Mouse (Mus musculus) heart, adult 2 months (tissue): ENCODE measurements around the gene Ift122. TPM values are rescaled to one million over a fixed set of nuclear protein-coding genes. Genes with fewer than 3 reads are reported as not detected.

Source experiments
- DNase-seq, 2 experiments: peaks; one replicate each; pipeline ENCODE4 v3.0.0; 2021
- H3K27ac ChIP-seq: fragments of 200-600 bp; 2 replicates; pipeline ENCODE4 v1.8.1; 2022
- H3K27me3 ChIP-seq: fragments of 200-500 bp; 2 replicates; pipeline ENCODE4 v1.6.1; 2012; ENCODE audit warnings: mild to moderate bottlenecking, low read length, inconsistent platforms, mixed read lengths; ENCODE audit not compliant: control insufficient read depth, insufficient read depth
- H3K36me3 ChIP-seq: fragments of 200-500 bp; 2 replicates; pipeline ENCODE4 v1.6.1; 2012; ENCODE audit warnings: low read length, inconsistent platforms; ENCODE audit not compliant: control insufficient read depth, insufficient read depth
- H3K4me1 ChIP-seq: fragments of 200-500 bp; 2 replicates; pipeline ENCODE4 v1.6.1; 2011; ENCODE audit warnings: low read length; ENCODE audit not compliant: control insufficient read depth, insufficient read depth
- H3K4me3 ChIP-seq: fragments of 200-600 bp; 2 replicates; pipeline ENCODE4 v1.8.1; 2022
- H3K79me2 ChIP-seq: fragments of 200-500 bp; replicated peaks from 2 replicates; pipeline ENCODE4 v1.6.1; 2012; ENCODE audit warnings: mild to moderate bottlenecking, inconsistent platforms, low read length, moderate library complexity, mixed read lengths; ENCODE audit not compliant: control insufficient read depth, insufficient read depth
- H3K9ac ChIP-seq: fragments of 200-500 bp; 2 replicates; pipeline ENCODE4 v1.6.1; 2012; ENCODE audit warnings: low read depth, mild to moderate bottlenecking, control low read depth, inconsistent platforms, low read length, mixed read lengths
- CTCF ChIP-seq: fragments of 200-600 bp; IDR thresholded peaks from 2 replicates; pipeline ENCODE4 v1.8.1; 2022; ENCODE audit warnings: antibody characterized with exemption, mild to moderate bottlenecking, moderate library complexity
- EP300 ChIP-seq: fragments of 200-500 bp; IDR thresholded peaks from 2 replicates; pipeline ENCODE4 v1.6.1; 2011; ENCODE audit warnings: low read depth, low read length, control low read depth; ENCODE audit not compliant: insufficient read depth
- POLR2A ChIP-seq: fragments of 200-500 bp; IDR thresholded peaks from 2 replicates; pipeline ENCODE4 v1.6.1; 2011; ENCODE audit warnings: mild to moderate bottlenecking, low read depth, low read length, control low read depth; ENCODE audit not compliant: insufficient read depth
- WGBS: fragments of 180-500 bp; shearing (Covaris S2); methylation state at CpG from one replicate; pipeline ENCODE4 v1.1.7; 2018; 5-methylcytosine and 5-hydroxymethylcytosine counted together
- intact Hi-C: fragments of 180-260 bp; cut with DNase I; formaldehyde crosslinking; loops from one replicate; pipeline ENCODE4 v1.15.1; 2025
- polyA plus RNA-seq: library from polyadenylated mRNA; depleted of rRNA; stranded (reverse); fragments of >200 nt; gene quantifications from 2 replicates; pipeline ENCODE4 v1.2.3, GENCODE M21; 2012
- total RNA-seq, 2 experiments: library from RNA; stranded (reverse); gene quantifications; 2 replicates each; pipeline ENCODE4 v1.2.3; 2021

Gene Ift122
- total and polyA plus RNA-seq, 3 experiments = 6.6 to 12.8 (median 7.3) TPM

DNA sequence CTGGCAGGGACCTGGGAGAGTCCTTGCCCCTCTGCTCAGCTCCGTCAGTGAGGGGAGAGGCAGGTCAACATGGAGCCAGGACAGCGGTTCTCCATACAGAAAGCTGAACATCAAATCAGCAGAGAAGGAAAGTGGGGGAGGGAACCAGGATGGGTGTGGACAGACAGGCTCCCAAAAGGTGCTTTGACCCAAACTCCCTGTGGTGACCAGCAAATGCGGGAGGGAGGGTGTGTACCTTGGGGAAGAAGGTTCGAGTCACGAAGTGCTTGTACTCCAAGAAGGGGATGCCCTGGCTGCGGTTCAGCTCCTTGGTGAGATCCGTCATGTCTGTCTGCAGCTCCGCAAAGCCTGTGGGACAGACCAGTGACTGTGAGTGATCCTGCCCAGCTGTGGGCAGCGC is 110.4 kb downstream of the Ift122 start:
- Histone ChIP-seq H3K4me3 (no peak overlapping the region), H3K27me3 (no peaks in the 10 kb centered on the region), H3K36me3 (peaks cover 12% of the 10 kb centered on the region), H3K4me1 (peaks cover 33% of the 10 kb centered on the region), H3K27ac (peak overlapping the region; percentile 78), H3K79me2 (no peaks in the 10 kb centered on the region), H3K9ac (no peak overlapping the region)
- WGBS = 57% methylated on average over 9 of the region's 9 CpGs
- peak in 1 of 2 experiments; percentile 50 for DNase-seq
- TF ChIP-seq POLR2A (no peak), CTCF (no peak), EP300 (no peak)
- intact Hi-C loops = loop anchor here (2.0 to 5.0 kb wide), 2 partner anchors 41 to 61 kb away; no protein-coding TSS in a partner anchor

DNA sequence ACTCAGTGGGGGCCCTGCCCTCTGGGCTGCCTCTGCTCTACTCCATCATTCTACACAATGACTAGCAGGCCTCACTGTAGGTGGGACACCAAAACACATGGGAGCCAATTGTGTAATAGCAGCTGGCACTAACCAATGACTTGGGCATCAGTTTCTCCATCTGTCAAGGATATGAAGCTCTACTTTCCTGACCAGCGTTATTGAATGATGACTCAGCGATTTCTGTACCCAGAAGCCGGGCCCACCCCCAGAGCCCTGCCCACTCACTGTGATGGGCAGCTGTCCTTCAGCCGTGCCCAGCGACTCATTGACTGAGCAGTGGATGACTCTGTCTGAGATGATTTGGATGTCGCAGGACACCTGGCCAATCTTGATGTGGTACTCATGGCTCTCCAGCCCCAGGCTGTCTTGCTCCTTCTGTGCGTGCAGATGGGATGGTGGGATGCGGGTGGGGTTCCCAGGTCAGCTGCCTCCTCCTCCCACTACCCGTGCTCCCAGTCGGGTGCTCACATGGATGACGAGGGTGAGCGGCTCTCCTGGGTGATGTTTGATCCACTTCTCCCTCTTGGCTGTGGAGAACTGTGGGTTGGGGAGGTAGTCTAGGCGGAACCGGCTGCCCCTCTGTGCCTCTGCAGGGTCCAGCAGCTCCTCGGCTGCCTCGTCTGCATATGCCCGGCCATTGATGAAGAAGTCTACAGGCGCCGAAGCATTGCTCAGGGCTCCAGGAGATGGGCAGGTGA is 113.1 kb downstream of the Ift122 start:
- DNase-seq = no peak
- intact Hi-C loops = no loop called here
- no peak for TF ChIP-seq EP300
- no peak for TF ChIP-seq CTCF
- TF ChIP-seq POLR2A = no peak
- Histone ChIP-seq H3K4me1 (peaks cover 20% of the 10 kb centered on the region), H3K9ac (no peak overlapping the region), H3K79me2 (no peaks in the 10 kb centered on the region), H3K4me3 (no peak overlapping the region), H3K27ac (no peak overlapping the region), H3K36me3 (peaks cover 7% of the 10 kb centered on the region), H3K27me3 (no peaks in the 10 kb centered on the region)
- 84% methylated on average over 19 of the region's 19 CpGs for WGBS

DNA sequence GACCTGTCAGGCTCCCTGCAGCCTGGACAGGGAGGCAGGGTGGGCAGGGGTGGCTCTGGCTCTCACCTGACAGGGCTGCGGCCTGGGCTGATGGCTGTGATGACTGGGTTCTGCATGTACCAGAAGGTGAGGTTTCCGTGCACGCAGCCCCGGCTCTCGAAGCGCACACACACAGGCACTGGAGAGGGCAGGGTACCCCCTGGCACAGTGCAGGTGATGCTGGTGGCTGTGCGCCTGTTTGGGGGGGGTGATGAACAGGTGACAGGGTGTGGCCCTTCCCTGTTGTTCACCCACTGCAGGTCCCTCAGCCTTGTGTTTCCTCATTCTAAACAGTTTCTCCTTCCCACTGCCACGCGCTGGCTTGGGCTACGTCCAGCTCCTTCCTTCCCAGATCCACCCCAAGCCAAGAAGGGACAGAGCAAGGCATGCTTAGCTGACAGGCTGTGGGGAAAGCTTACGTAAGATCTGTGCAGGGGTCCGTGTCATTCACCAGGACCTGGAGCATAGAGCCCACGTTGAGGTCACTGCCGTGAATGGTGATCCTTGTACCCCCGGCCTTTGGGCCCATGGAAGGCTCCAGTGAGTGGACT is 114.1 kb downstream of the Ift122 start:
- peaks cover 16% of the 10 kb centered on the region for H3K4me1 ChIP-seq
- no peaks in the 10 kb centered on the region for H3K27me3 ChIP-seq
- no peaks in the 10 kb centered on the region for H3K79me2 ChIP-seq
- peak in 1 of 2 experiments; percentile 40 for DNase-seq
- intact Hi-C loops = no loop called here
- TF ChIP-seq POLR2A = no peak
- TF ChIP-seq EP300 = no peak
- no peak for TF ChIP-seq CTCF
- H3K27ac ChIP-seq = peak overlapping the region; percentile 36; the same call in 1 of the 2 replicates
- H3K36me3 ChIP-seq = peaks cover 3% of the 10 kb centered on the region; the same call in 1 of the 2 replicates
- no peak overlapping the region for H3K9ac ChIP-seq
- 73% methylated on average over 15 of the region's 15 CpGs for WGBS
- no peak overlapping the region for H3K4me3 ChIP-seq

DNA sequence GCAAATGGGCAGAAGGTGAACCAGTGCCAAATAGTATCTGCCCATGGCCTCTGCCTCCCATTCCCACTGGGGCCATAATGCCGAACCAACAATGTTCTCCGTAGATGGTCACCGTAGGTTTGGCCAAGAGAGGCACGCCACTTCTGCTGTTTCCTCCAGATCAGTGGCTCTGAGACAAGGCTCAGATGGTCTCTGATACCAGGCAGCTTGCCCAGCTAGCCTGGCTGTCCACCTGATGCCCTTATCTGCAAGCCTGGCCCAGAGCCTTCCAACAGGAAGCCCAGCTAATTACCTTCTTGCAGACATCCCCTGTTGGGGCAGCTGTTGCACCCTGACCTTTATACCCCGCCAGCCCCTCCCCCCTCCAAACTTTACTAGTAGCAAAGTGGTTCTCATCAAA is 114.8 kb downstream of the Ift122 start:
- intact Hi-C loops = no loop called here
- peak overlapping the region; percentile 36; the same call in 1 of the 2 replicates for H3K27ac ChIP-seq
- no peak for DNase-seq
- H3K27me3 ChIP-seq = no peaks in the 10 kb centered on the region
- H3K4me1 ChIP-seq = peaks cover 17% of the 10 kb centered on the region
- TF ChIP-seq POLR2A = no peak
- TF ChIP-seq EP300 = no peak
- TF ChIP-seq CTCF = no peak
- H3K79me2 ChIP-seq = no peaks in the 10 kb centered on the region
- no peak overlapping the region for H3K9ac ChIP-seq
- H3K4me3 ChIP-seq = no peak overlapping the region
- H3K36me3 ChIP-seq = peaks cover 7% of the 10 kb centered on the region
- 52% methylated on average over 5 of the region's 5 CpGs for WGBS

DNA sequence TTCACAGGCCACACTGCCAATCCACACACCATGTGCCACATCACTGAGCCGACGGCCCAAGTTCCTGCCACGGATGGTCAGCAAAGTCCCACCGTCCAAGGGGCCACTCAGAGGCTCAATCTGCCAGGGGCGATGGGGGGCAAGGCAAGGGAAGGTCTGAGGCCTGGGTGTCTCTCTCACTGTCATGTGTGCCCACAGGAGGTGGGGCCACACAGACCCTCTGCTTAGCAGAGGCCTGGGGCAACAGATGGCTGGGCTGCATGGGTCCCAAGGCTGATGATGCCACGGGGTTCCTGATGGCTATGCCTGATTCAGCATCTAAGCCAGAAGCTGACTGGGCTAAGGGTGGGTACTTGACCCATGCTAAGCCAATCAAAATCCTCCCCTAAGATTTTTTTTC is 115.4 kb downstream of the Ift122 start:
- 78% methylated on average over 6 of the region's 6 CpGs for WGBS
- peaks cover 7% of the 10 kb centered on the region for H3K36me3 ChIP-seq
- no peaks in the 10 kb centered on the region for H3K27me3 ChIP-seq
- no peak overlapping the region for H3K9ac ChIP-seq
- intact Hi-C loops = no loop called here
- H3K4me3 ChIP-seq = no peak overlapping the region
- DNase-seq = no peak
- TF ChIP-seq CTCF (no peak), POLR2A (no peak), EP300 (no peak)
- H3K4me1 ChIP-seq = peaks cover 19% of the 10 kb centered on the region
- H3K27ac ChIP-seq = no peak overlapping the region; the same call in 1 of the 2 replicates
- no peaks in the 10 kb centered on the region for H3K79me2 ChIP-seq

DNA sequence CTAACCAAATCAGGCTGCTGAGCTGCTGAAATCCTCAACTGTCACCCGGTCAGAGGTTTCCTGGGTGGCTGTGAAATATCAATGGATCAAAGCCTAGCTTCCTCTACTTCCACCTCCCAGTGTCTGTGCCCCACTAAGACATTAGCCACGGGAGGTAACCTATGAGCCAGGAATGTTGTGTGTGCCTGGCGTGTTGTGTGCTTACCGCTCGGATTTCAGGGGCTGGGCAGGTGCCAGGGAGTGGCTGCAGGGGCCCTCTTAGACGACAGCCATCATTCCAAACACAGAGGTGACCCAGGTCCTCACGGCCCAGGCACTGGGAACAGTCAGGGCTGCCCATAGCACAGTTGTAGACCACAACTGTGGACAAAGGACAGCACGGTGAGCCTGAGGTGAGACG is 115.8 kb downstream of the Ift122 start:
- no peak for DNase-seq
- Histone ChIP-seq H3K4me3 (no peak overlapping the region), H3K4me1 (peaks cover 21% of the 10 kb centered on the region), H3K9ac (no peak overlapping the region), H3K27me3 (no peaks in the 10 kb centered on the region), H3K36me3 (peaks cover 7% of the 10 kb centered on the region), H3K79me2 (no peaks in the 10 kb centered on the region), H3K27ac (peak overlapping the region; percentile 15)
- intact Hi-C loops = no loop called here
- no peak for TF ChIP-seq EP300
- no peak for TF ChIP-seq CTCF
- TF ChIP-seq POLR2A = no peak
- 66% methylated on average over 9 of the region's 9 CpGs for WGBS
